Mouse (Mus musculus) forebrain, embryonic 11.5 days (tissue): ENCODE data around the gene Gstm5. TPM values are rescaled to one million over a fixed set of nuclear protein-coding genes. Genes with fewer than 3 reads are reported as not detected.
A peak's percentile ranks its signal among the peaks of the same experiment; 100 is the strongest.
"Not testable (repeated sequence)": the region's sequence is repeated elsewhere in the genome, so short reads cannot be mapped to it uniquely, and the experiment has no call there.

Experiments used
- ATAC-seq: fragments of 200-750 bp; cut with Nextera tagmentation; replicated peaks from 2 replicates; pipeline ENCODE4 v1.8.0; 2017; ENCODE audit warnings: moderate TSS enrichment; ENCODE audit not compliant: low FRiP score
- DNase-seq: peaks from one replicate; pipeline ENCODE4 v3.0.0-alpha.2; 2017; ENCODE audit warnings: low spot score
- H3K27ac ChIP-seq: fragments of 300-500 bp; sonication (generic); 2 replicates; pipeline ENCODE4 v1.5.1; 2014; ENCODE audit warnings: low read depth, low read length
- H3K27me3 ChIP-seq: fragments of 300-500 bp; sonication (generic); 2 replicates; pipeline ENCODE4 v1.6.1; 2014; ENCODE audit warnings: mild to moderate bottlenecking, low read length, mixed read lengths; ENCODE audit not compliant: control insufficient read depth, insufficient read depth
- H3K36me3 ChIP-seq: fragments of 300-500 bp; sonication (generic); 2 replicates; pipeline ENCODE4 v1.6.1; 2014; ENCODE audit warnings: mild to moderate bottlenecking, low read length, moderate library complexity, mixed read lengths; ENCODE audit not compliant: control insufficient read depth, insufficient read depth
- H3K4me1 ChIP-seq: fragments of 300-500 bp; sonication (generic); replicated peaks from 2 replicates; pipeline ENCODE4 v1.6.1; 2014; ENCODE audit warnings: low read length, mixed read lengths; ENCODE audit not compliant: control insufficient read depth, insufficient read depth
- H3K4me2 ChIP-seq: fragments of 300-500 bp; sonication (generic); 2 replicates; pipeline ENCODE4 v1.6.1; 2014; ENCODE audit warnings: low read depth, mild to moderate bottlenecking, low read length, moderate library complexity, mixed read lengths; ENCODE audit not compliant: severe bottlenecking
- H3K4me3 ChIP-seq: fragments of 300-500 bp; sonication (generic); 2 replicates; pipeline ENCODE4 v1.5.1; 2014; ENCODE audit warnings: low read depth, low read length
- H3K9ac ChIP-seq: fragments of 300-500 bp; sonication (generic); 2 replicates; pipeline ENCODE4 v1.6.1; 2014; ENCODE audit warnings: low read length
- H3K9me3 ChIP-seq: fragments of 300-500 bp; sonication (generic); 2 replicates; pipeline ENCODE4 v1.6.1; 2016; ENCODE audit warnings: low read length, mixed read lengths; ENCODE audit not compliant: control insufficient read depth
- WGBS: fragments of 180-500 bp; shearing (Covaris S2); extraction: QIAGEN DNeasy Blood & Tissue Kit; methylation state at CpG from one replicate; pipeline ENCODE4 v1.1.7; 2014; 5-methylcytosine and 5-hydroxymethylcytosine counted together
- polyA plus RNA-seq: library from polyadenylated mRNA; unstranded; fragments of >200 nt; fragmentation: Nextera tagmentation; extraction: Ambion mirVana; gene quantifications from 2 replicates; pipeline ENCODE4 v1.2.1, GENCODE M21; 2014

The Gstm5 gene
- polyA plus RNA-seq, 1 experiment from 2014 or later = 222 TPM

DNA sequence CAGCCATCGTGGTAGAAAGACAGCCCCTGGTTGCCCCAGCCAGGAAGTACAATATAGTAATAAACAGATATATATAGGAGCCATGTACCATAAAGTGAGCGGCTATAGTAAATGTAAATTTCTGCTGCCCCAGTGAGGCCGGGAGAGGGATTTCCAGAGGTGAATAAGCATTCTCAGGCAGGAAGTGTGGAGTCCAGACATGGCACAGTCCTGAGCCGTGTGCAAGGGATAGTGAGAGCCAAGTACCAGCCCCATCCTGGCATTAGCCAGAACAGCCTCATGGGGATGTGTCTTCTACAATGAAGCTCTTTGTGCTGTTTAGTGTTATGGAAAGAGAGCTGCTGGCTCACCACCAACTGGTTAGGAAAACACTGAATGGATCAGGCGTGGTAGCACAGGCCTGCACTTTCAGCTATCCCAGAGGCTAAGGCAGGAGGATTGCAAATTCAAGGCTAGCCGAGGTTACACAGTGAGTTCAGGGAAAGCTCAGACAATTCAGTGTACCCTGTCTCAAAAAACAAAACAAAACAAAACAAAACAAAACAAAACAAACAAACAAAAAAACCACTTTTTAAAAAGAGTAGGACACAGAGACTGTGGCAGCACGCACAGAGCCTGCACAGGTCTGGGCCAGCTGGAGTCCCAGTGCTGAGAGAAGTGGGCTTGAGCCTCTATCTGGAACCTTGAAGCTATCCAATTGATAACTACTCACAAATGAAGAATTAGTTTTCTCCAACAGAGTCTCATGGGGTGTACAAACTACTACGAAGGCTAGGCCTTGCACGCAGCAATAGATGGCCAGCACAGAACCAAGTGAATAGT lies 7.7 kb upstream of the Gstm5 start:
- DNase-seq = no peak
- H3K4me2 ChIP-seq = no peak overlapping the region
- H3K9ac ChIP-seq = no peak overlapping the region
- WGBS = 91% methylated on average over 9 of the region's 9 CpGs
- ATAC-seq = no peak
- no peaks in the 10 kb centered on the region for H3K27me3 ChIP-seq
- no peaks in the 10 kb centered on the region for H3K36me3 ChIP-seq
- H3K9me3 ChIP-seq = no peaks in the 10 kb centered on the region
- H3K27ac ChIP-seq = no peak overlapping the region
- H3K4me1 ChIP-seq = no peaks in the 10 kb centered on the region
- no peak overlapping the region for H3K4me3 ChIP-seq

- H3K4me1 ChIP-seq, H3K27ac ChIP-seq, H3K27me3 ChIP-seq, H3K4me2 ChIP-seq, ATAC-seq, DNase-seq, H3K36me3 ChIP-seq, H3K9me3 ChIP-seq, H3K4me3 ChIP-seq, H3K9ac ChIP-seq: not testable (repeated sequence)
- 90% methylated on average over 2 of the region's 2 CpGs for WGBS
These were observed 6.4 kb upstream of the Gstm5 start for GRCm38 (mm10) chr3:107889236-107889635.

DNA sequence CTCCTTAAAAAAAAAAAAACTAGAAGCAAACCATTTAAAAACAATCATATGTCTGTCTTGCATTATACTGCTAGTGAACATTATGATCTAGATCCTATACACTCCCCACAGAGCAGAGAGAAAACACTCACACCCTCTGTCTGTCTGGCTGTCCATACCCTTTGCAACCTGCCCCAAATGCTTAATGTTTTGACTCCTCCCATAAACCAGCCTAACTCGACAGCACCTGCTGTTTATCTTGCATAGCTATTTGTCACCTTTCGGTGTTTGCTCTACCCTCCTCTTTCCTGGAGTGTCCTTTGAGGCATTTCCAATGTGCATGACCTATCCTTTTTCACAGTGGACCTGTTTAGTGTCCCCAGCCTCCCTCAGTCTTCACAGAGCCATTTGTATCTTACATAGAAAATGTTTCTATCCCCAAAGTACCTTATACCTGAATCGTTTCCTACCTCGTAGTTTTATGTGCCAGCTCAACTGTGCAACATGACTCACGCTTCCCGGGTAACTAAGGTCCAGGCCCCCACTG lies 364 bp upstream of the Gstm5 start:
- Histone ChIP-seq H3K4me3 (peak overlapping the region; percentile 75), H3K4me2 (peak overlapping the region; percentile 78), H3K36me3 (no peaks in the 10 kb centered on the region; the same call in 1 of the 2 replicates), H3K4me1 (peaks cover 2% of the 10 kb centered on the region; the same call in 1 of the 2 replicates), H3K9me3 (no peaks in the 10 kb centered on the region), H3K27me3 (no peaks in the 10 kb centered on the region), H3K27ac (no peak overlapping the region), H3K9ac (peak overlapping the region; percentile 92)
- ATAC-seq = peak; percentile 40; the same call in 1 of the 2 replicates
- 14% methylated on average over 6 of the region's 6 CpGs for WGBS
- DNase-seq = no peak

DNA sequence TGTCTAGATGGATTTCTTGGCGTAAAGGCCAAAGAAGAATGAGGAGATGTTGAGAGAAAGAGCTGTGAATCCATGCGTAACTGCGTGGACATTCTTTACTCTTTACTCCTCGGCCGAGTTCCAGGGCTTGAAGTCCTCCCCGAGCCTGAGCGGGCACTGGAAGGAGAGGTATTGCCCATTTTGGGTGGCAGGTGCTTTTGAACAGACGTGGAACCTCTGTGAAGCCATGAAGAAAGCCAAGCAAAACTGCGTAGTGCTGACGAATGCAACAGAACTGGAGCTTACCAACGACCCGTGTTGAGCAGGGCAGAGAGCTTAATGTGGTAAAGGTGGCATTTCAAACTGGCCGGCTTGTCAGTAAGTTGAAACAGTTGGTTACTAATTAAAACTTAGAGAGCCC lies 3.1 kb downstream of the Gstm5 start:
- H3K9ac ChIP-seq = no peak overlapping the region
- H3K36me3 ChIP-seq = no peaks in the 10 kb centered on the region; the same call in 1 of the 2 replicates
- no peak overlapping the region for H3K27ac ChIP-seq
- WGBS = 94% methylated on average over 13 of the region's 13 CpGs
- H3K27me3 ChIP-seq = no peaks in the 10 kb centered on the region
- no peak overlapping the region for H3K4me3 ChIP-seq
- H3K9me3 ChIP-seq = no peaks in the 10 kb centered on the region
- ATAC-seq (no peak), DNase-seq (no peak)
- H3K4me2 ChIP-seq = no peak overlapping the region
- H3K4me1 ChIP-seq = peaks cover 2% of the 10 kb centered on the region; the same call in 1 of the 2 replicates

- no peak overlapping the region for H3K27ac ChIP-seq
- H3K4me3 ChIP-seq = no peak overlapping the region
- no peak overlapping the region for H3K9ac ChIP-seq
- H3K9me3 ChIP-seq = no peaks in the 10 kb centered on the region
- H3K4me1 ChIP-seq = no peaks in the 10 kb centered on the region
- no peak for ATAC-seq
- no peaks in the 10 kb centered on the region for H3K27me3 ChIP-seq
- no peak for DNase-seq
- no peak overlapping the region for H3K4me2 ChIP-seq
- no peaks in the 10 kb centered on the region; the same call in 1 of the 2 replicates for H3K36me3 ChIP-seq
- WGBS = 74% methylated on average over 11 of the region's 11 CpGs
These were observed 5.5 kb downstream of the Gstm5 start for GRCm38 (mm10) chr3:107900955-107901673.

DNA sequence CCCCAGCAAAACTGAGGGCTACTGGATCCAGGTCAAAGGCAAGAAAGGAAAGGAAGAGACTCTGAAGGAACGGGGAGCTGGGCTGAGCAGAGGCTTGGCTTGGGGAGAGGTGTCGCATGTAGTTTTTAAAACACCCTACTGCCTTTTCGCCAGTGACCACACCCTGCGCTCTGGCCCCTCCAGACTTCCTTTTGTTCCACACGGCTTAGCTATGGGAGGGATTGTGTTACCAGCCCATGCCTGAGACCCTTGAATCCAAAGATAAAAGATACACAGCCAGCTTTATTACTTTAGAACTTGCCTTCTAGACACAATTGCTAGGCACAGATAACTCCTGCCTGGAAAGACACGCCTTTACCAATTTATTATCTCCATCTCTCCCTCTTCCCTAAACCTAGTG lies 10.3 kb downstream of the Gstm5 start:
- no peak overlapping the region for H3K4me3 ChIP-seq
- no peak overlapping the region for H3K9ac ChIP-seq
- H3K4me1 ChIP-seq = no peaks in the 10 kb centered on the region
- DNase-seq (no peak), ATAC-seq (no peak)
- H3K4me2 ChIP-seq = no peak overlapping the region
- H3K27ac ChIP-seq = no peak overlapping the region
- no peaks in the 10 kb centered on the region for H3K27me3 ChIP-seq
- H3K9me3 ChIP-seq = no peaks in the 10 kb centered on the region
- H3K36me3 ChIP-seq = no peaks in the 10 kb centered on the region
- 66% methylated on average over 6 of the region's 6 CpGs for WGBS

DNA sequence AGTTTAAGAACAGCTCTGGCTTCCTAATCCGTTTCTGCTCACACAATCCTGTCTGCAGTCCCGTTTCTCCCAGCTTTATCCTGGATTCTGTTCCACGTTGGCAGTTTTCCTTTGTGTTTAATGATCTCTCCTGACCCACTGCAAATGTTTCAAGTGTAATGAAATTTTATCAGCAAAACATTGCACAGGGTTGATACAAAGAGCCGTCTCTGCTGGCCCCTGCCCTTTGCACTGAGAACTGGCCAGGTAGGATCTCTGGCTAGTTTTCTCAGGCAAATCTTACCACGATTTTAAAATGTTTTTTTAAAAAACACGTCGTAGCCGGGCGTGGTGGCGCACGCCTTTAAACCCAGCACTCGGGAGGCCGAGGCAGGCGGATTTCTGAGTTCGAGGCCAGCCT lies 21.1 kb downstream of the Gstm5 start:
- WGBS = 80% methylated on average over 15 of the region's 15 CpGs
- H3K9me3 ChIP-seq = no peaks in the 10 kb centered on the region
- H3K4me1 ChIP-seq = no peaks in the 10 kb centered on the region
- no peaks in the 10 kb centered on the region for H3K27me3 ChIP-seq
- H3K9ac ChIP-seq = no peak overlapping the region
- H3K4me3 ChIP-seq = no peak overlapping the region
- H3K4me2 ChIP-seq = no peak overlapping the region
- DNase-seq = no peak
- no peak overlapping the region for H3K27ac ChIP-seq
- no peaks in the 10 kb centered on the region for H3K36me3 ChIP-seq
- no peak for ATAC-seq

DNA sequence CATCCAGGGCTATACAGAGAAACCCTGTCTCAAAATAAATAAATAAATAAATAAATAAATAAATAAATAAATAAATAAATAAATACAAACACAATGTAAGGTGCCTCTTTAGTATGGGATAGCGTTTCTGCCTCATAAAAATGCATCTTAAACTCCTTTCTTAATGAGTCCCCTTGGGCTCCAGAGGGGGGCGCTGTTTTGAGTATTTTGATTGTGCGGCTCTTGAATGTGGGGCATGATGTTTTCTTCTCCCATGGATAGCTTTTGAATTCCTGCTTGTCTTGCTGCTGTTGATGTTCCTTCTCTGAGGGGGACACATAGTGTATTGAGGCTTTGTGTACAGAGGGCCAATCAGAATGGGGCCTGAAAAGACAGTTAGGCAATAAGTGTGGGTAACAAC lies 21.5 kb downstream of the Gstm5 start:
- DNase-seq = no peak
- H3K9ac ChIP-seq = no peak overlapping the region
- H3K4me3 ChIP-seq = no peak overlapping the region
- 78% methylated on average over 3 of the region's 3 CpGs for WGBS
- ATAC-seq = no peak
- H3K36me3 ChIP-seq = no peaks in the 10 kb centered on the region
- H3K4me1 ChIP-seq = no peaks in the 10 kb centered on the region
- H3K27ac ChIP-seq = no peak overlapping the region
- no peak overlapping the region for H3K4me2 ChIP-seq
- no peaks in the 10 kb centered on the region for H3K27me3 ChIP-seq
- H3K9me3 ChIP-seq = no peaks in the 10 kb centered on the region
